Mouse (Mus musculus) heart, adult 2 months (tissue): Measurements from ENCODE around the gene Gm13889. TPM values are rescaled to one million over a fixed set of nuclear protein-coding genes. Genes with fewer than 3 reads are reported as not detected.

ENCODE experiments used
- DNase-seq, 2 experiments: peaks; one replicate each; pipeline ENCODE4 v3.0.0; 2021
- H3K27ac ChIP-seq: fragments of 200-600 bp; 2 replicates; pipeline ENCODE4 v1.8.1; 2022
- H3K27me3 ChIP-seq: fragments of 200-500 bp; 2 replicates; pipeline ENCODE4 v1.6.1; 2012; ENCODE audit warnings: mild to moderate bottlenecking, low read length, inconsistent platforms, mixed read lengths; ENCODE audit not compliant: control insufficient read depth, insufficient read depth
- H3K36me3 ChIP-seq: fragments of 200-500 bp; 2 replicates; pipeline ENCODE4 v1.6.1; 2012; ENCODE audit warnings: low read length, inconsistent platforms; ENCODE audit not compliant: control insufficient read depth, insufficient read depth
- H3K4me1 ChIP-seq: fragments of 200-500 bp; 2 replicates; pipeline ENCODE4 v1.6.1; 2011; ENCODE audit warnings: low read length; ENCODE audit not compliant: control insufficient read depth, insufficient read depth
- H3K4me3 ChIP-seq: fragments of 200-600 bp; 2 replicates; pipeline ENCODE4 v1.8.1; 2022
- H3K79me2 ChIP-seq: fragments of 200-500 bp; replicated peaks from 2 replicates; pipeline ENCODE4 v1.6.1; 2012; ENCODE audit warnings: mild to moderate bottlenecking, inconsistent platforms, low read length, moderate library complexity, mixed read lengths; ENCODE audit not compliant: control insufficient read depth, insufficient read depth
- H3K9ac ChIP-seq: fragments of 200-500 bp; 2 replicates; pipeline ENCODE4 v1.6.1; 2012; ENCODE audit warnings: low read depth, mild to moderate bottlenecking, control low read depth, inconsistent platforms, low read length, mixed read lengths
- CTCF ChIP-seq: fragments of 200-600 bp; IDR thresholded peaks from 2 replicates; pipeline ENCODE4 v1.8.1; 2022; ENCODE audit warnings: antibody characterized with exemption, mild to moderate bottlenecking, moderate library complexity
- EP300 ChIP-seq: fragments of 200-500 bp; IDR thresholded peaks from 2 replicates; pipeline ENCODE4 v1.6.1; 2011; ENCODE audit warnings: low read depth, low read length, control low read depth; ENCODE audit not compliant: insufficient read depth
- POLR2A ChIP-seq: fragments of 200-500 bp; IDR thresholded peaks from 2 replicates; pipeline ENCODE4 v1.6.1; 2011; ENCODE audit warnings: mild to moderate bottlenecking, low read depth, low read length, control low read depth; ENCODE audit not compliant: insufficient read depth
- WGBS: fragments of 180-500 bp; shearing (Covaris S2); methylation state at CpG from one replicate; pipeline ENCODE4 v1.1.7; 2018; 5-methylcytosine and 5-hydroxymethylcytosine counted together
- intact Hi-C: fragments of 180-260 bp; cut with DNase I; formaldehyde crosslinking; loops from one replicate; pipeline ENCODE4 v1.15.1; 2025
- long read RNA-seq: library from polyadenylated mRNA; stranded (forward); transcript quantifications from one replicate; pipeline ENCODE4 v2.0.0, GENCODE M21; 2021
- polyA plus RNA-seq: library from polyadenylated mRNA; depleted of rRNA; stranded (reverse); fragments of >200 nt; gene quantifications from 2 replicates; pipeline ENCODE4 v1.2.3, GENCODE M21; 2012; rRNA removed
- total RNA-seq, 2 experiments: library from RNA; stranded (reverse); gene quantifications; 2 replicates each; pipeline ENCODE4 v1.2.3; 2021

Gm13889 gene
- total RNA-seq (10 to 100 TPM in 1 of 2 experiments, 1 to 10 TPM in 1; 9.4 to 12.4 TPM), polyA plus RNA-seq (5.7 and 8.3 TPM in 2 replicates)
- long read RNA-seq, transcript Gm13889-201 (1 exons, 1,386 nt), result major isoform, 10 of 10 reads
- long read RNA-seq, partial matches to known transcripts, result 0 of 10 reads
- long read RNA-seq, other reads (novel, unspliced or antisense), result 0 of 10 reads

GRCm38 (mm10) chr2:93956908-93957784 lies at the start of gene Gm13889:
Gm13889 (minus strand) TSS chr2:93957201.
- H3K9ac ChIP-seq, result peak within 1 kb of the TSS; percentile 69
- TF ChIP-seq POLR2A (0 out of 2 replicates have a peak, but pooled peaks have one; percentile 12), CTCF (no peak)
- peaks cover 6% of the 10 kb centered on the region; the same call in 1 of the 2 replicates for H3K27me3 ChIP-seq
- peaks cover 6% of the 10 kb centered on the region for H3K4me1 ChIP-seq
- intact Hi-C loops, result loop anchor here (2.0 to 5.0 kb wide), 2 partner anchors 46 to 50 kb away; no protein-coding TSS in a partner anchor
- H3K27ac ChIP-seq, result peak within 1 kb of the TSS; percentile 65
- H3K4me3 ChIP-seq, result peak within 1 kb of the TSS; percentile 62
- H3K79me2 ChIP-seq, result no peaks in the 10 kb centered on the region
- WGBS, result 8% methylated on average over 61 of the region's 62 CpGs
- no peaks in the 10 kb centered on the region for H3K36me3 ChIP-seq
- DNase-seq, result peak; percentile 78 to 84

GRCm38 (mm10) chr2:94002331-94002730 lies 45.3 kb upstream of the Gm13889 start:
- TF ChIP-seq EP300 (0 out of 2 replicates have a peak, but pooled peaks have one; percentile 61), POLR2A (no peak)
- H3K79me2 ChIP-seq, result no peaks in the 10 kb centered on the region
- WGBS, result 1% methylated on average over 2 of the region's 2 CpGs
- H3K4me1 ChIP-seq, result 0 out of 2 replicates have a peak, but pooled peaks cover 2% of the 10 kb centered on the region
- H3K9ac ChIP-seq, result no peak overlapping the region
- H3K27me3 ChIP-seq, result no peaks in the 10 kb centered on the region
- no peak overlapping the region for H3K4me3 ChIP-seq
- H3K36me3 ChIP-seq, result peaks cover 3% of the 10 kb centered on the region
- no peak overlapping the region for H3K27ac ChIP-seq
- peak; percentile 68 to 88 for DNase-seq
- intact Hi-C loops, result loop anchor here (1.0 to 2.0 kb wide), 2 partner anchors 46 to 131 kb away; partner anchors contain the start of gene Gm13889

- no peak overlapping the region for H3K27ac ChIP-seq
- H3K79me2 ChIP-seq, result no peaks in the 10 kb centered on the region
- DNase-seq, result no peak
- 0 out of 2 replicates have a peak, but pooled peaks cover 2% of the 10 kb centered on the region for H3K4me1 ChIP-seq
- TF ChIP-seq EP300, result no peak
- no peak for TF ChIP-seq POLR2A
- TF ChIP-seq CTCF, result no peak
- intact Hi-C loops, result loop anchor here (1.0 to 2.0 kb wide), 2 partner anchors 45 to 131 kb away; partner anchors contain the start of gene Gm13889
- no peaks in the 10 kb centered on the region for H3K27me3 ChIP-seq
- WGBS, result 76% methylated on average over 4 of the region's 4 CpGs
- H3K4me3 ChIP-seq, result no peak overlapping the region
- H3K36me3 ChIP-seq, result peaks cover 2% of the 10 kb centered on the region
- no peak overlapping the region for H3K9ac ChIP-seq
Observed at GRCm38 (mm10) chr2:94001918-94002317, 44.9 kb upstream of the Gm13889 start.

- peaks cover 2% of the 10 kb centered on the region; the same call in 1 of the 2 replicates for H3K36me3 ChIP-seq
- intact Hi-C loops, result no loop called here
- 60% methylated on average over 6 of the region's 6 CpGs for WGBS
- no peak for DNase-seq
- no peak overlapping the region for H3K4me3 ChIP-seq
- H3K27me3 ChIP-seq, result no peaks in the 10 kb centered on the region
- no peaks in the 10 kb centered on the region for H3K79me2 ChIP-seq
- no peak overlapping the region for H3K27ac ChIP-seq
- TF ChIP-seq CTCF (no peak), EP300 (no peak), POLR2A (no peak)
- 0 out of 2 replicates have a peak, but pooled peaks cover 2% of the 10 kb centered on the region for H3K4me1 ChIP-seq
- H3K9ac ChIP-seq, result no peak overlapping the region
Observed at GRCm38 (mm10) chr2:94001411-94001810, 44.4 kb upstream of the Gm13889 start.

- Histone ChIP-seq H3K27ac (no peak within 1 kb of the TSS), H3K4me1 (peaks cover 4% of the 10 kb centered on the region; the same call in 1 of the 2 replicates), H3K79me2 (no peaks in the 10 kb centered on the region), H3K36me3 (peaks cover 20% of the 10 kb centered on the region), H3K9ac (no peak within 1 kb of the TSS), H3K27me3 (no peaks in the 10 kb centered on the region), H3K4me3 (no peak within 1 kb of the TSS)
- no peak for TF ChIP-seq EP300
- TF ChIP-seq POLR2A, result no peak
- no peak for TF ChIP-seq CTCF
- 83% methylated on average over 6 of the region's 6 CpGs for WGBS
- no peak for DNase-seq
- intact Hi-C loops, result no loop called here
Observed at GRCm38 (mm10) chr2:93996254-93996653, 39.3 kb upstream of the Gm13889 start, which contains the start of gene Gm27027. Gm27027 (minus strand) TSS chr2:93996354.
